Mouse (Mus musculus): ENCODE measurements around the gene Epb41l2.

Gene Epb41l2

DNA sequence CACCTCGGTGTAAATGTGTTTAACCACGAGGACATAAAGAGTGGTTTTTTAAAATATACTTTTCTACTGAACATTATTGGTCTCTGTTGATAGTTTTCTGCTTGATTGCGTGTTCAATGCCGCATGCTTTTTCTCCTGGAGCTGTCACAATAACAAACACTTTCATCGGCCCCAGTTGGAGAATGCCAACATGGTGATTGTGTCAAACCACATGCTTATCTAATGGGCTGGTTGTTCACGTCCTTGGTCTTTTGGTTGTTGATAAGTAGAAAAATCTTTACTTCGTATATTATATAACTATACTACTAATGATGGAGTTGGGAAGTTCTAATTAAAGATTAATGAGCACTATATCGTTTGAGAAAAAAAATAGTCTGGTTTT, 78.7 kb downstream of the Epb41l2 start:
- DNase-seq, result no peak

- no peak for DNase-seq
Measured at GRCm38 (mm10) chr10:25439163-25439562, 79.6 kb downstream of the Epb41l2 start.

DNA sequence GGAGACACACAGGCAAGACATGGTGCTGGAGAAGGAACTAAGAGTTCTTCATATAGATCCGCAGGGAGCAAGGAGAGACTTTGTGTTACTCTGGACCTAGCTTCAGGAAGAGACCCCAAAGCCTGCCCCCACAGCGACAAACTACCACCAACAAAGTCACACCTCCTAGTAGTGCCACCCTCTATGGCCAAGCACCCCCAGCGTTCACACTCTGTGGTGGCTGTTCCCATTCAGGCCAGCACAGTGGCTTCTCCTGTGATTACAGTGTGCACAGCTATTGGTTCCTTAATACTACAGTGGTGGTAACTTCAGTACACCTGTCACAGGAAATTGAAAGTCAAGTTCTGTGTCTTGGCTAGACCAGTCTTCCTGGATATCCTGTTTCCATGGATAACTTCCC, 80.3 kb downstream of the Epb41l2 start:
- no peak for DNase-seq

DNA sequence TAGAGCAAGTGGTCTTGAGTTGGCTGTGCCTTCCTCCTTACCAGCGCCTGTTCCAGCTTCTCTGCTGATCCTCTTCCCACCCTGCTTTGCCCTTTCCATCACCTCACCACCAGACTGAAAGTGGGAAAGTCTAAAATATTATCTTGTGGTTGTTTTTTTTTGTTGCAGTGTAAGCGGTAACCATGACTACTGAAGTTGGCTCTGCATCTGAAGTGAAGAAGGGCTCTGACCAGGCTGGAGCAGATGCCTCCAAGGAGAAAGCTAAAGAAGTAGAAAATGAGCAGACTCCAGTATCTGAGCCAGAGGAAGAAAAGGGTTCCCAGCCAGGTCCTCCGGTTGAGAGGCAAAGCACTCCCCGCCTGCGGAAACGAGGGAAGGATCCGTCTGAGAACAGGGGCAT, 81.8 kb downstream of the Epb41l2 start:
- no peak for DNase-seq

GRCm38 (mm10) chr10:25443626-25444025, 84.0 kb downstream of the Epb41l2 start:
- DNase-seq, result no peak

DNA sequence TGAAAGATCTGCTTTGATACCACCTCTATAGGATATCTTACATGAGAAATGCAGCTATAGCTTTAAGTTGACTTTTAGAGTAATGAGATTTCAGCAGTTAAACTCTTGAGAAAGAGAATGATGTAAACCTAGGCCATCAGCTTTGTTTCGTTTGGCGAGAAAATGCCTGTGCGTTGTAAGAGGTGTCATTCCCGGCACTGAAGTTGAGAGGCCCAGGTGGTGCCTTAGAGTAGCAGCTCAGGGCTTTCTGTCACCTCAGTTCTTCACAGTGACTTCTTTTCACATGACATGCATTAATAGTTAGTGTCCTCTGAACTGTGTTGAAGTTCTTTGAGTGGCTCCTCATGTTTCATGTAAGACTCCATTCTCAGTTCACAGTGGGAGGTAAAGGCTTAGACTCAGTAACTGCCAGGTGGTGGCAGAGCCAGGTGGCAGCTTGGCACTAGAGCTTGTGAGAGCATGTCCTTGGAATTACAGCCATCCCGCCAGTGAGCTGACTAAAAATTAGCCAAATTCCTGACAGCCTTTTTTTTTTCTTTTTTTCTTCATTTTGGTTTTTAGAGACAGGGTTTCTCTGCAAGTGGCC, 84.7 kb downstream of the Epb41l2 start:
- DNase-seq, result no peak

GRCm38 (mm10) chr10:25446953-25447525, 87.4 kb downstream of the Epb41l2 start:
- no peak for DNase-seq

GRCm38 (mm10) chr10:25448676-25449075, 89.1 kb downstream of the Epb41l2 start:
- DNase-seq, result no peak

DNA sequence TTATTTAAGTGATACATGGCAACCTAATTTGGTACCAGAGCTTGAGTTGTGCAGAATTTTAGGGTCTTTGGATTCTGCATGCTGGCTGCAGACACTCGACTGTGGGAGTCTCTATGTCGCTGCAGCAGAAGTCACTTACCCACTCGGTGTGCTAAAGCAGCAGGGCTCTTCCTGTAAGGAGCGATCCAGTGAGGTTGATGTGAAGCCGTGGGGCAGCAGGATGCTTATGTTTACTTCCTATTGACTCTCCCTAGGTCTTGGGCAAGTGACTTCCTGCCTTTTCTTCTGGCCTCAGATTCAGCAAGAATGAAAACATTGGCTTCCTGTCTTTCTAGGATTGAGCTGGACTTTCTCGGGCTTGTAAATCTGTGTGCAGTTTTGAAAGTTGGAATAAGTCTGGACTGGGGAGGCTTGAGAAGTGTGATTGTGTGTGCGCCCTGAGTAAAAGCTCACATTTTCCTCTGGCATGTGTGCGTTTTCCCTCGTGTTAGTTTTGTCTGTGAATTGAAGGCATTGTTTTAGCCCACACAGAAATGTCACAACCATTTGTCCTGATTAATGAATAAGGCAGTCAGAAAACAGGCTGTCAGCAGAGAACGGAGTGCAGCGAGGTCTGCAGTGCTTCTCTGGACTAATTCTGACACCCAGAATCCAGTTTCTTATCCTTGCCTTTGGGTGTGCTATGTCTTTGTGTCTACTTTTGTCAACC, 89.9 kb downstream of the Epb41l2 start:
- no peak for DNase-seq

GRCm38 (mm10) chr10:25453150-25453549, 93.6 kb downstream of the Epb41l2 start:
- no peak for DNase-seq

DNA sequence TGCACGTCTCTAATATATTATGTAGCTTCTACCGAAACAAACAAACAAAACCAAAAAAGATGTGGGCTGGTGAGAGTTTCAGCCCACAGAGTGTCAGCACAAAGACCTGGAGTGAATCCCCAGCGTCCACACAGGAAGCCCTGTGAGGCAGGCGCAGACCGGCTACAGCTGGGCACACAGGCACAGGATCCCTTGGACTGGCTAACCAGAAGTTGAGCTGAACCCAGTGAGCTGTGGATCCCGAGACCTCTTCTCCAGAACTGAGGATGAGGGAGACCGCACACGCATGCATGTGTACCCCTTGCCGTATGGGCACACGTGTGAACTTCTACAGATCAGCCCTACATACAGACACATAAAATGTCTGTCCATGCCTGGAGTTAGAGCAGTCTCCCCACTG, 94.2 kb downstream of the Epb41l2 start:
- DNase-seq, result no peak

DNA sequence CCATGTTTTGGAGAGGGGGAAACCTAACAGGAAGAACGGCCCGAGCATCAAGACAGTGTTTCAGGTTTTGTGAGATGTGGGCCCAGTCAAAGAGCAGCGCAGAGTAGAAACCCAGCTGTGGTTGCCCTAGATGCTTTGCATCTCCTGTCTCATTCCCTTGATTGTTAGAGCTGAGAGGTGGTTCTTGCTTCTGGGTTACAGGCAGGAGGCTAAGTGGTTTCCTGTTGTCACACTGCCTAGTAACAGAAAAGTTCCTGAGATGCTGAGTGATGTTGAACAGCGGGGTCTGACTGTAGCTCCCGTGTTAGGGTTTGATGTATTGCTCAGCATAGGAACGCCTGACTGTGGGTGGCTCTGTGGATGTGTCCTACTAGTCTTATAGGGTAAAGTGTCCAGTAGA, 97.5 kb downstream of the Epb41l2 start:
- DNase-seq, result no peak

- DNase-seq, result no peak
Measured at GRCm38 (mm10) chr10:25457996-25458395, 98.4 kb downstream of the Epb41l2 start.

DNA sequence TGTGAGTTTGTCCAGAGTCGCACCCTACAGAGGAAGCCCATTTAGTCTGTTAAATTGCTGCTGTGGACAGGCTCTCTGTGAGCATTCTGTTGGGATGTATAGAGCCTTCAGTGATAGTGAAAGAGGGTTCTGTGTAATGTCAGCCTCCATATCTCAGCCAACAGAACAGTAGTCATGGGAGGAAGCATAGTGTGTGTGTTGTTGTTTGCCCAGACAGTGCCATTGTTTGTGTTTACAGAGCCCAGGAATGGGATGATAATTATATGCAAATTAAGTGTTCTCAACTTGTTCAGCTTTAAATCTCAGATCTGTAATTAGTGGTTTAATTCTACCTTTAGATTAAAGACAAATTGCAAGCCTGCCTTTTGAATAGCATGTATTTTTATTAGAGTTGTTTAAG, 102.2 kb downstream of the Epb41l2 start:
- DNase-seq, result no peak

- no peak for DNase-seq
Measured at GRCm38 (mm10) chr10:25462669-25463068, 103.1 kb downstream of the Epb41l2 start.

DNA sequence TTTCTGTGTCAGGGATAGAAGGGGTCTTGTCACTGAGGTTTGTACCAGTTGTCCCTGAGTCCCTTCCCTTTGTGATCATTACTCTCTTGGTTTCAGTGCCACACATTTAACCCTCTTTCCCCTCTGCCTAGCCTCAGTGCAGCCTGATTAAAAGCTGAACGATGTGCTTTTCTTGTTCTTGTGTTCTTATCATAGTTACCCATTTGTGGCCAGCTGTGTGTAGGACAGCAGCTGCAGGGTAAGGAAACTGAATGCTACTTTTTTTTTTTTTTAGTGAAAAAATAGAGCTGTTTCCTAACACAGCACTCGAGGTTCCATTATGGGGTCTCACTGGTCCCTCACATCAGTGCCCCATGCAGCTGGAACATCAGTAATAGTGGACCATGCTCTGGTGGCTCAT, 106.9 kb downstream of the Epb41l2 start:
- DNase-seq, result no peak

- no peak for DNase-seq
Measured at GRCm38 (mm10) chr10:25471944-25472343, 112.3 kb downstream of the Epb41l2 start.

- no peak for DNase-seq
Measured at GRCm38 (mm10) chr10:25479716-25480115, 120.1 kb downstream of the Epb41l2 start.

DNA sequence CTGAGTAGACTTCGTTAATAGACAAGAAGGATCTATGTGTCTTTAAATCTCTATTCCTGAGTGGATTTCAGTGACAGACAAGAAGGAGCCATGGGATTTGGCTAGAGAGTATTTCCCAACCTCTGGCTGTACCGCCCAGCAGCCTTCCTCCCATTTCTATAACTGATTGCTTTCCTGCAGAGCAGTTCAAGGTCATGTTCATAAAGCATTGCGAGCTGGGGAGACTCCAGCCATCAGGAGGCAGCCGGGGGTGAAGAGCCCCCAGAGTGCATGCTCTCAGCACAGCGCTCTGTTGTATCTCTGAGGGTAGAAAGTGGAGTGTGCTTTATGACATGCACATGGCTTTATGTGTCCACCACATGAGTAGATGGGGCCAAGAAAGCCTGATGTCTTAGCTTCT, 123.2 kb downstream of the Epb41l2 start:
- no peak for DNase-seq

GRCm38 (mm10) chr10:25488456-25488855, 128.9 kb downstream of the Epb41l2 start:
- peak; percentile 38 for DNase-seq

DNA sequence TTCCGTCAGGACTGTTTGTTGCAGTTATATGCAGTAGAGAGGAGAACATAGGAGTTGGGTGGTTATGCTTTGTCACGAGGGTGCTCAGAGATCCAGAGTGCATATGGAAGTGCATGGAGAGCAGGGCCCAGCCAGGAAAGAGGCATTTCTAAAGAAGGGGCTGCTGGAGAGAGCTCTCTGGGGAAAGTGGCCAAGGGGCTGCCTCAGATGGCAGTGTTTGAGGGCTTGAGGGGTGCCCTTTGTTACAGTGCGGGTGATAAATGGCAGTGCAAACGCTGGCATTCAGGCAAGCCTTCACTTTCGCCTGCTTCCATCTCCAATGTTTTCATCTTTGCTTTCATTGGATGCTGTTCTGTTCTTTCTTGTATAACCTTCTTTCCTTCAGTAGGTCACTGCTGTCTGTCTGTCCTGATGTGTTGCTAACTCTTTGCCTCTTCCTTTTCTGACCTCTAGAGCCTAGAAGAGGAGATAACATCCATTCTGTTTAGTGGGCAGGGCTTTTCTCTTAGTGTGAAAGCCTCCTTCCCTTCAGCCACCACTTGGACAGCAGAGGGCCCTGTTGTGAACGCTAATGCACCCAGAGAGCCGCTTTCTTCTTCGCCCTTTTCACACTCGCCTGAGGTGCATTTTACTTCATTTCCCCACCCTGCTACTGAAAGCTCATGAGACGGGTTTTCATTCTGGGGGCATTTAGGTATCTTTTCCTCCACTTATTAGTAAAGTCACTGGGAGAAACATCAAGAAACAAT, 139.9 kb downstream of the Epb41l2 start:
- DNase-seq, result no peak

- DNase-seq, result no peak
Measured at GRCm38 (mm10) chr10:25503250-25503649, 143.7 kb downstream of the Epb41l2 start.

GRCm38 (mm10) chr10:25513821-25514220, 154.2 kb downstream of the Epb41l2 start:
- DNase-seq, result no peak

DNA sequence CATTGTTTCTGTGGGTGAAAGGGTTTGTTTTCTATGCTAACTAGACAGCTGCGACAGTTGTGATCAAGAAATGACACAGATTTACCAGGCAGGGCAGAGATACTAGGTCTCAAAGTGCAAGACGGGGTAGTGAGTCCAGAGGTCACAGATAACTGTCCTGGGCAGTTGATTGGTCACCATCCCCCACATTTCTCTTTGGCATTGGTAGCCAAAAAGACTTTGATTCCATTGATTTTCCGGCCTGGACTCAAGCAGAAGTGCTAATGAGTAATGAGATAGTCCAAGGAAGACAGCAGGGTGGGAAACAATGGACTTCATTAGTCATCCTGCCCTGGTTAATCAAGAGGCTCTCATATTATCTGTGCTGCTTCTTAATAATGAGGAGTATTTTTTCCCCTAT, 160.4 kb downstream of the Epb41l2 start:
- DNase-seq, result no peak
